Mouse (Mus musculus) cerebellum, postnatal 36 days (tissue): ENCODE data around the gene Exosc7.

Experiments used
- DNase-seq, 2 experiments: peaks; one replicate each; pipeline ENCODE4 v3.0.0; 2021 to 2022; ENCODE audit warnings: mixed read lengths in 2 of 2

Gene Exosc7

DNA sequence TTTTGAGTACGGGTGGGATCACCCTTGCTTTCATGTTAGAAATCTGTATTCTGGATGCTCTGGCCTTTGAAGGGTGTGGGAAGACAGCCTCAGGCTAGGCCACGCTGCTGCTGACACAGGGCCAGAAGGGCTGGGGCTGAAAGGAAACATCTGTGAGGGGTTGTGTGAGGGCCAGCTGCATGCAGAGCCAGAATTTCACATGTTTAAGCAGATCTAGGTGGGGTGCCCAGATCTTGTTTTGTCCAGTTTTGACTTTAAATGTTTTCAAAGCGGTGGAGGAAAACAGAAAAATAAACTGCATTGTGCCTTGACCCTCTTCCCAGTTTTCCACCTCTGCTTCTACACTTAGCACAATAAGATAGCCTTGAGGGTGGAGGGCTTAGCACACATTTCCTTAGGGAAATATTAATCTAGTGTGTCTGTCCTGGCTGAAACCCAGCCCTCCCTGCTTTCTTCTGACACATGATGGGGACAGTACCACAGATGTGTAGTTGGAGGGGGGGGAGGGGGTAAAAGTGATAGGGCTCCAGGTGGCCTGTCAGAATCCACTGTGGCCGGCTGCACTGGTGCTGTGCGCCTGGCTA is 26.0 kb downstream of the Exosc7 start:
- DNase-seq = no peak

GRCm38 (mm10) chr9:123139887-123140614 is 27.0 kb downstream of the Exosc7 start:
- DNase-seq = no peak

DNA sequence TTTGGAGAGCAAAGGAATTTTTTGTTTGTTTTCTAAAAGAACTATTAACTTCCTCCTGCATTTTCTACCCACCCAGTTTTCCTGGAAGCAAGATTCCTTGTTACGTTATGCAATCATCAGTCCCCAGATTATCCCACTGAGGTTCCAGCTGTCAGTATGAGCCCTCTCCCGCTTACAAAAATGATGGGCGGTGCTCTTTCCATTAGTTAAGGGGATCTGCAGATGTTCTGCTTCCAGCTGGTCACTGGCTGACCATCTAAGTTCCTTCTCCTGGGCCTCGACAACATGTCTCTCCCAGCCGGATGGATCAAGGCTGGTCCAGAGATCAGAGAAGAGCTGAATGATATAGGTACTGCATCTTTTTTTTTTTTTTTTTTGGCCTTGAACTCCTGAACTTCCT is 35.4 kb downstream of the Exosc7 start:
- DNase-seq = no peak

DNA sequence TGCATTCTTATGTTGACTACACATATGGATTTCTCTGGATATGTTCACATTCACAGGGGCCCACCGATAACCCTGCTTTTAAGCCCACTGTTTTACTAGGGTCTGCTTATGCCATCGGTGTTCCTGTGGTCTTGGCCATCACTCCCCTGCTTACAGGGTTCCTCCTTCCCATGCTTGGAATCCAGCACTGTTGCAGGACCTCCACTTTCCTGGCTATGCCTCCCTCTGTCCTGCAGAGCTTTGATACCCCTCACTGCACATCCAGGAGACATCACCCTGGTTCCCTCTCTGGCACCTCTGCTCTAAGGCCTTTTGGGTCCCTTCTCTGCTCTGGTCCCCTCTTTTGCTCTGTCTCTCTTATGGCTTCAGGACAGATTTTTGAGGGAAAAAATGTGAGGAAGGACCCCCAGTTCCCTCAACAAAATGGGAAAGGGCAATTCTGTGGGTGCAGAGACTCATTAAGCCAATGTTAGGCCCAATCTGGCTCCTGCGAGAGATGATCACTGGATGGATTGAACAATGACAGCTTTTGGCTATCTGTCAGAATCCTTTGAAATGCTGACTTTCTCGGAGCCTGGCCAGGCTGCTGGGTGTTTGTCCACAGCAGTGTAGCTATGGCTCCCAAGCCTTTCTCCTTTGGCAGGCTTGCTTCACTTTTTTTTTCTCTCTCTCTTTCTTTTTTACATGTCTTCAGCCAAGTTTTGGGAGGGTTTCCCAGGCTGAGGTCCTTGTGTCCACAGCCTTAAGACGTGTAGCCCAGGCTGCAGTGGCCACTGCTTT is 37.4 kb downstream of the Exosc7 start, which contains the start of gene Clec3b:
TSS of gene Clec3b (plus strand) at position 706 of the 780 bp plus-strand sequence.
- DNase-seq = no peak

DNA sequence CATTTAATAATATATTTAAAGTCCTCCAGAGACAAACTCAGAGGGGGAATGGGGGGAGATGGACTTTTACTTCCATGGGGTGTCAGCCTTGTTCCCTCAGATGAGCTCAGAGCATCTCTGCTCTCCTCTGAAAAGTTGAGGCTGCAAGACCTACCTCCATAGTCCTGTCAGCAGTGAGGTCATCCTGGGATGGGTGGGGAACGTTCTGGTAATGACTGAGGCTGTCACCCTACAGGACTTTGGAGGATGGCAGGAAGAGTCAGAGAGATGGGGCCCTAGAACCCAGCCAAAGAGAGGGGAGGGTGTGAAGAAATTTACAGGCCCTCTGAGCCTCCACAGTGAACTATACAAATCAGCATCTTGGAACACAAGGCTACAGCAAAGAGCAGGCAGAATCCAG is 38.5 kb downstream of the Exosc7 start:
- no peak for DNase-seq

- no peak for DNase-seq
These were observed 39.0 kb downstream of the Exosc7 start for GRCm38 (mm10) chr9:123152026-123152425.

DNA sequence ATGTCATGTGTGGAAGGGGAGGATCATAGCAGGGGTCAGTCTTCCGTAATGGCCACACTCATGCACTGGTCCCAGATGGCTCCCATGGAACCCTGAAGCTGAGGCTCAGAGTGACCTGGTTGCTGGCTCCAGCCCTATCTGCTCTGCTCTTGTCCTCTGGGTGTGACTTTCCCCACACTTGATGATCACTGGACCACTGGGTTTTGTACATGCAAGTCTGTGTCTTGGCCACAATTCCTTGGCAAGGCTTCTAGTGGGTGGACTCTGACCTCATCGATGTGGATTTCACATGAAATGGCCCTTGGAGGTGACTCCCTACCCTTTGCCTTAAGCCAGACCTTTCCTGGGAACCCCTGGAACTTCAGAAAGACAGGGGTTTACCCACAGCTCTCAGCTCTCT is 40.1 kb downstream of the Exosc7 start:
- DNase-seq = no peak

DNA sequence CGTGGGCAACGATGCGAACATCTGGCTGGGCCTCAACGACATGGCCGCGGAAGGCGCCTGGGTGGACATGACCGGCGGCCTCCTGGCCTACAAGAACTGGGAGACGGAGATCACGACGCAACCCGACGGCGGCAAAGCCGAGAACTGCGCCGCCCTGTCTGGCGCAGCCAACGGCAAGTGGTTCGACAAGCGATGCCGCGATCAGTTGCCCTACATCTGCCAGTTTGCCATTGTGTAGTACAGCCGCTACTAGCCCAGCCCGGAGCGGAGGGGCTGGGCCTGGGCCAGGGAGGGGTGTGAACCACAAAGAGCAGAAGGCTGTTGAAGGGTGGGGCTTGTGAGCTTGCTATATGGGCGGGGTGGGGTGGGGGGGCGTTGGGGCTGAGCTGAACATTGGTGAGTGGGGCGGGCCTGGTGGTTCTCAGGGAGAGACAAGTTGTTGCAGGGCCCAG is 43.9 kb downstream of the Exosc7 start:
- peak in 1 of 2 experiments; percentile 14 for DNase-seq

- no peak for DNase-seq
These were observed 44.7 kb downstream of the Exosc7 start for GRCm38 (mm10) chr9:123157699-123158098.

DNA sequence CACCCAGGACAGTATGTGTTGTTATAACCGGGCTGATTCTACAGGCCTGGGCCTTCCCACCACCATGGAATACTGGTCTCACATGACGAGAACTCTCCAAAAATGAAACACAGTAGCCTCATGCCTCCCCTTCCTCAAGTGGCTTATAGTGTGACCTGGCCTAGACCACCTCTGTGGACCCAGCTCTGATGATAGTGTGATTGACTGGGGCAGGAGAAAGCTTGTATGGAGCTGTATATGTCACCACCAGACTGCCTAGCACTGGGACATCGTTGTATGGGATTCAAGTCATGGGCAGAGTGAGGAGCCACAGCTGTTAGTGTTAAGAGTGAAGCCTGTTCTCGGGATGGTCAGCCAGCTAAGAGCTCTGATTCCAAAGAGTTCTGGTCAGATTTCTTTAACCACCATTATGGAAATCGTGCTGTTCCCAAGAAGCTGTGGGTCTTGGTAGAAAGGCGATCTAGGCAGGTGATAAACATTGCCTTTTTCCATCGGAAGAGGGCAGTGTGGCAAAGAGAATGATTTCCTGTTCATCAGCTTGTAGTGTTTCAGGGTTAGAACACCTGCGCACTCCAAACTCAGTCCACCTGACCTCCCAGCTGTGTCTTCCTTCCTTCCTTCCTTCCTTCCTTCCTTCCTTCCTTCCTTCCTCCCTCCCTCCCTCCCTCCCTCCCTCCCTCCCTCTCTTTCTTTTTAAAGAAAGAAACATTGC is 45.3 kb downstream of the Exosc7 start:
- DNase-seq = peak in 1 of 2 experiments; percentile 43

- DNase-seq = peak; percentile 21 to 27
These were observed 46.3 kb downstream of the Exosc7 start for GRCm38 (mm10) chr9:123159330-123159729.

DNA sequence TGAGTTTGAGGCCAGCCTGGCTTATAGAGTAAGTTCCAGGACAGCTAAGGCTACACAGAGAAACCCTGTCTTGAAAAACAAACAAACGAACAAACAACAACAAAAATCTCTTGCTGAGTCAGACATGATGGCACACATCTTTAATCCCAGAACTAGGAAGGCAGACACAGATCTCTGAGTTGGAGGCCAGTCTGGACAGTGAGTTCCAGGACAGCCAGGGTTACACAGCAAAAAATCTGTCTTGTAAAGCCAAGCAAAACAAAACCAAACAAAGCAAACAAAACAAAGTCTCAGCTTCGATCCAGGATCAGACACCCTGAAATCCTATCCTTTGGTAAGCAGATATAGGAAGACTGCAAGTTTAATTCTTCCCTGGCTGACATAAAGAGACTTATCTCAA is 48.8 kb downstream of the Exosc7 start:
- no peak for DNase-seq

- no peak for DNase-seq
These were observed 50.1 kb downstream of the Exosc7 start for GRCm38 (mm10) chr9:123162985-123163694.

- no peak for DNase-seq
These were observed 52.9 kb downstream of the Exosc7 start for GRCm38 (mm10) chr9:123165781-123166443.

DNA sequence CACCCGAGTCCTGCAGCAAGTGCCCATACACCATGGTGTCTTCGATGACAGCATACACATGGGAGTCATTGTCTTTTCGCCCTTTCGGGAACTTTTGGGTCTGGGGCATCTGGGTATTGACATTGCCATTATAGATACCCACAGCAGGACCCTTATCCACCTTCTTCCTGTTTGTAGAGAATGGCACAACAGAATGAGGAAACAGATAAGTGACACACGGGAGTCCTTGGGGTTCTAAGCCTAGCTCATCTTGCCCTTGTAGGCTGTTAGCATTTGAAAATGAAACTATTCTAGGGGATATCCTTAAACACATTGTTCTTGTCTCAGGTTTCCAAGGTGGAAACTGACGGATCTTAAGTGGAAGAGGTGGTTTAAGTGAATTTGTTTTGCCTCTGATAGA is 60.7 kb downstream of the Exosc7 start:
- no peak for DNase-seq

DNA sequence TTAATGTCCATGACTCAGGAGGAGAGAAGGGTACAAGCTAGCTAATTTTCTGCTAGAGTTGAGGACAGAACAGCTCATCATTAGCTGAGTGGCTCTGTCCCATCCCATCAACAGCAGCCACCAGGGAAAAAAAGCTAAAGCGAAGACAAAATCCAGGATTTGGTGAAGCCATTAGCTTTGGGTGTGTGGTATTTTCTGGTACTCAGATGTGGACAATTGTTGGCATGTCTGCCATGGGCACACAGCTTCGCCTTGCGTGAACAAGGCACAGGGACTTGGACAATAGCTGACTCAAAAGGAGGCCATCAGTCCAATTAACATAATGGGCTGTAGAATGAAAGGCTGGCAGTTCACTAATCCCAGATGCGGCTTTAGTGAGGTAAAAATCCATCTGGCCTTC is 61.3 kb downstream of the Exosc7 start:
- DNase-seq = no peak

GRCm38 (mm10) chr9:123177380-123178048 is 64.5 kb downstream of the Exosc7 start:
- no peak for DNase-seq

DNA sequence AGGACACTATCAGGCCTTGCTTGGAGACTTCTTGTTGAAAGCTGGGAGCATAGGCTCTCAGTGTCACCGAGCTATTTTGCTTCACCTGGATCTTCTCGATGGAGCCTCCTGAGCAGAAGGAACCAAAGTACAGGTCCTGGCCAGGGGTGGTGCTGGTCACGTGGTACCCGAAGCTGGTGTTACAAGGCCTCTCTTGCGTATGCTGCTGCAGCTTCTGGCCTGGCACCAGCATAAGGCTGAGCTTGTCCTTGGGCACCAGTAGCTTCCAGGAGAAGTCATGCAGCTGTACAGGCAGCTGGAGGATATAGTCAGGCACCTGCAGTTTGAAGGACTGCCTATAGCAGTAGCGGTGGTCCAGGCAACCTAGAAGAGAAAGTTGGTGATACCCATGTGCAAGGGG is 67.0 kb downstream of the Exosc7 start:
- DNase-seq = no peak

DNA sequence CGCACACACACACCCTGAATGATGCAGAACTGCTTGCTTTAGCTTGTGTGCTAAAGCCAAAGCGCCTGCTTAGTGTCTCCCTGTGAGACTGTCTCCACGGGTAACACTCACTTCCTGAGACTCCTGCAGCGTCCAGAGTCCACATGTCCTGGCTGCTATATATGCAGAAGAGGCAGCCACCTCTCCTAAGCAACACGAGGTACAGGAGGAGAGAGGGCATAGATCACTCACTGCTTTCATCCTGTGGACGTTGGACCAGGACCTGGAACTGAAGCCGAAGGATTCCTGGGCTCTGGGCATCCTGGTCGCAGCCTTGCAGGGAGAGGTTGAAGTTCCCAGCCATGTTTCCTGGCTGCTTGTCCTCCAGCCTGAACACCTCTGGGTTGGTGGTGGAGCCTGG is 70.2 kb downstream of the Exosc7 start:
- DNase-seq = no peak

DNA sequence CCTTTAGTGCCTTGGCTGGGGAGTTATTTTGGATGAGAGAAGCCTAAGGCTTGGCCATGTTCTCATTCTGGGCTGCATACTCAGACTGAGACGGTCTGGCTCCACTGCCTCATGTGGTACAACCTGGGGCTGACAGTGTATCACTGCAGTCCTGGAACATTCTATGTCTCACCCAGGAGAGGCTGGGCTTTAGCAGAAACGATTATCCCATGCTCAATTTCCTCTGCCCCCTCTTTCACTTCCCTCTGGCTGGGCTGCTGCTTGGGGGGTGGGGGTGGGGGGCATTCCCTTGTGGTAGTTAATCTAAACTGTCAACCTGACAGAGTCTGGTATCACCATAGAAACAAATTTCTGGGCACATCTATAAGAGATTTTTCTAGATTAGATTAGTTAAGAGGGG is 72.5 kb downstream of the Exosc7 start:
- no peak for DNase-seq
